Mouse (Mus musculus) erythroblast, embryonic 14.5 days (primary cell): ENCODE measurements around the gene Tlx2.

ENCODE experiments used
- GATA1 ChIP-seq: IDR thresholded peaks from 2 replicates; pipeline ENCODE4 v1.6.1; 2012; ENCODE audit warnings: low read length, inconsistent platforms, mixed read lengths
- TAL1 ChIP-seq: IDR thresholded peaks from 3 replicates; pipeline ENCODE4 v1.6.1; 2012; ENCODE audit warnings: low read length, inconsistent platforms, mixed read lengths

- TF ChIP-seq GATA1 (no peak), TAL1 (no peak)
Measured at GRCm38 (mm10) chr6:83086121-83087035, 16.3 kb upstream of the Tlx2 start, which contains the start of gene Lbx2.
